Mouse (Mus musculus) bone marrow macrophage, adult 2 months (primary cell): ENCODE measurements around the gene Olfr1336. TPM values are rescaled to one million over a fixed set of nuclear protein-coding genes. Genes with fewer than 3 reads are reported as not detected.

Experiments used
- H3K27ac ChIP-seq: 2 replicates; pipeline ENCODE4 v1.5.1; 2012; ENCODE audit warnings: low read depth, low read length; ENCODE audit not compliant: insufficient read depth
- H3K4me1 ChIP-seq: 2 replicates; pipeline ENCODE4 v1.6.1; 2012; ENCODE audit warnings: low read length; ENCODE audit not compliant: control insufficient read depth, insufficient read depth
- H3K4me3 ChIP-seq: 2 replicates; pipeline ENCODE4 v1.5.1; 2012; ENCODE audit warnings: mild to moderate bottlenecking, low read length, moderate library complexity; ENCODE audit not compliant: insufficient read depth
- CTCF ChIP-seq: IDR thresholded peaks from 2 replicates; pipeline ENCODE4 v1.5.1; 2012; ENCODE audit warnings: low read depth, mild to moderate bottlenecking, low read length, moderate library complexity
- POLR2A ChIP-seq: IDR thresholded peaks from 2 replicates; pipeline ENCODE4 v1.6.1; 2012; ENCODE audit warnings: mild to moderate bottlenecking, low read depth, low read length, borderline replicate concordance
- polyA plus RNA-seq: library from polyadenylated mRNA; stranded (reverse); fragments of >200 nt; gene quantifications from 2 replicates; pipeline ENCODE4 v1.2.4, GENCODE M21; 2012; ENCODE audit not compliant: missing spikeins, insufficient read depth, insufficient read length

The Olfr1336 gene
- polyA plus RNA-seq: 0.11 TPM in 1 of 2 replicates, not detected in the other

DNA sequence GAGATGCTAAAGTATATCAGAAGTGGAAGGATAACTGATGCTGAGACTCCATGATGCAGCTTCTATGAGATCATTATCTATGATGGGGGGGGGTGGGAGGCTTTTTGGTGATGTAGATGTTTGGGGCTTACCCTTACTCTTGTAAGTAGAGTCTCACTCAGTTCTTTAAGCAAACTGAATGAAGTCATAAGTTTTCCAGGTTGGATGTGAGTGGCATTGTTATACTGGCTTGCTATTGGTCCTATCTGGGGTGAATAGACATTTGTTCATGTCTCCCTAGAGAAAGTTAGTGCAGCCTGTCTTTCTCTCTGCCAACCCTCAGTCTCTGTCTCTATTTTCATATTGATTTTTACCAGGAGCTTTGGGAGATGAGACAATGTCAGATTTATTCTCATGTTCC lies at the start of gene Olfr1336:
Olfr1336 (plus strand) TSS at position 301 of the 400 bp plus-strand sequence.
- Histone ChIP-seq H3K4me3 (no peak within 1 kb of the TSS), H3K27ac (no peak within 1 kb of the TSS), H3K4me1 (no peaks in the 10 kb centered on the region)
- TF ChIP-seq CTCF: no peak
- no peak for TF ChIP-seq POLR2A

DNA sequence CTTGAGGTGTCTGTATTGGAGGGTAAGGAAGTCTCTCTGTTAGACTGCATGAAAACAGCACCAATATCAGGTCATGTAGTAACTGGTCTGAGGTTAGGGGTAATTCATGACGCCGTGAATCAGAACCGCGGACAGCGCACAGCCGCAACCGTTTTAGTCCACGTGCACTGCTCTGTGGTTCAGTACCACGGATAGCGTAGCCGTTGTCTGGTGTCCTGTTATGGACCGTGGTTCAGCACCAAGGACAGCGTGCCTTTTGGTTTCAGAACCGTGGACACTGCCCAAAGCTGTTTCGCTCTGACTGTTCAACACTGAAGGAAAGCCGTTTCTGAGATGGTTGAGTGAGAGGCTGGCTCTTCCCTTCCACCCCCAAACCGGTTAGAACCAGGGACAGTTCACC lies 45.9 kb upstream of the Olfr1336 start, which contains the start of gene Gm20715:
Gm20715 (plus strand) TSS at position 235 of the 400 bp plus-strand sequence.
- no peak within 1 kb of the TSS for H3K4me3 ChIP-seq
- H3K27ac ChIP-seq: no peak within 1 kb of the TSS

GRCm38 (mm10) chr7:6414626-6415441 lies 41.1 kb upstream of the Olfr1336 start:
- Histone ChIP-seq H3K4me1 (no peaks in the 10 kb centered on the region), H3K27ac (no peak overlapping the region), H3K4me3 (no peak overlapping the region)
- TF ChIP-seq CTCF (no peak), POLR2A (no peak)

More for the DNA sequence above, 45.9 kb upstream of the Olfr1336 start, which contains the start of gene Gm20715:
- no peaks in the 10 kb centered on the region for H3K4me1 ChIP-seq
- TF ChIP-seq POLR2A (no peak), CTCF (no peak)

GRCm38 (mm10) chr7:6415442-6415787 lies 40.6 kb upstream of the Olfr1336 start:
- H3K4me3 ChIP-seq: no peak overlapping the region
- TF ChIP-seq POLR2A: no peak
- TF ChIP-seq CTCF: no peak
- H3K4me1 ChIP-seq: no peaks in the 10 kb centered on the region
- H3K27ac ChIP-seq: no peak overlapping the region

- Histone ChIP-seq H3K4me1 (no peaks in the 10 kb centered on the region), H3K27ac (no peak overlapping the region), H3K4me3 (no peak overlapping the region)
- TF ChIP-seq CTCF (no peak), POLR2A (no peak)
Measured at GRCm38 (mm10) chr7:6419894-6420293, 36.1 kb upstream of the Olfr1336 start.

DNA sequence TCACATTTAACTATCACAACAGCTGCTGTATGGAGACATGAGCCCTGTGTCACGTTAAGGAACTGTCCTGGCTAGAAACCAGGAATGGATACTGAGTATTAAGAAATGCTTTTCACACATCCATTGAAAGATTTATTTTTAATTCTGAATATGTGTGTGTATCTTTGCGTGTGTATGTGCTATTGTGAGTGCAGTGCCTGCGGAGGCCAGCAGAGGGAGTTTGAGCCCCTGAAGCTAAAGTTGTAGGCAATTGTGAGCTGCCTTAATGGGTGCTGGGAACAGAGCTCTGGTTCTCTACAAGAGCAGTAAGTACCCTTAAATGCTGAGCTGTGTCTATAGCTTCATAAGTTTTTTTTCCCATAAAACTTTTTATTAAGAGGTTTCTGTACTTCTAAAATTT lies 26.6 kb upstream of the Olfr1336 start:
- H3K4me3 ChIP-seq: no peak overlapping the region
- TF ChIP-seq CTCF (no peak), POLR2A (no peak)
- no peak overlapping the region for H3K27ac ChIP-seq
- H3K4me1 ChIP-seq: no peaks in the 10 kb centered on the region

- H3K27ac ChIP-seq: no peak overlapping the region
- no peaks in the 10 kb centered on the region for H3K4me1 ChIP-seq
- H3K4me3 ChIP-seq: no peak overlapping the region
- TF ChIP-seq POLR2A (no peak), CTCF (peak; percentile 60)
Measured at GRCm38 (mm10) chr7:6430342-6430741, 25.6 kb upstream of the Olfr1336 start.

- H3K27ac ChIP-seq: no peak within 1 kb of the TSS
- H3K4me1 ChIP-seq: no peaks in the 10 kb centered on the region
- H3K4me3 ChIP-seq: no peak within 1 kb of the TSS
- TF ChIP-seq POLR2A (no peak), CTCF (no peak)
Measured at GRCm38 (mm10) chr7:6438388-6438787, 17.6 kb upstream of the Olfr1336 start, which contains the start of gene Olfr1344. Olfr1344 (plus strand) TSS chr7:6438688.

- TF ChIP-seq POLR2A: no peak
- no peak for TF ChIP-seq CTCF
- Histone ChIP-seq H3K27ac (no peak overlapping the region), H3K4me3 (no peak overlapping the region), H3K4me1 (no peaks in the 10 kb centered on the region)
Measured at GRCm38 (mm10) chr7:6441173-6441572, 14.8 kb upstream of the Olfr1336 start.

DNA sequence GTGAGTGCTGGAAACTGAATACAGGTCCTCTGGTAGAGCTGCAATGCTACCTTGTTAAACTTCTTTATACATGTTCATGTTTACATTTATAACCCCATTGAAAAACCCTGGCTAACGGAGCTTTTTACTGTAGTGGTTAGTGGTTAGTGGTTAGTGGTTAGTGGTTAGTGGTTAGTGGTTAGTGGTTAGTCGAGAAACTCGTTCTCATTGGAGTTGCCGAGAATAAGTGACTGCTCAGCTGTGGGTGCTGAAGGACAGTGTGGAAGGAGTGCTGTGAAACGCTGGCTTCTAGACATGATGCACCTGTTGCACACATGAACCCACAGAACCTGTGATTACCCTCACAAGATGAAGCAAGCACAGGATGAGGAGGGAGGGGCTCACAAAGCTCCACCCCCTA lies 8.2 kb upstream of the Olfr1336 start:
- TF ChIP-seq CTCF: no peak
- TF ChIP-seq POLR2A: no peak

More for the DNA sequence above, 8.2 kb upstream of the Olfr1336 start:
- no peaks in the 10 kb centered on the region for H3K4me1 ChIP-seq
- no peak overlapping the region for H3K4me3 ChIP-seq
- no peak overlapping the region for H3K27ac ChIP-seq
